Mouse (Mus musculus) spleen, postnatal 10 days (tissue): ENCODE measurements around the gene Fam229b.
A peak's percentile ranks its signal among the peaks of the same experiment; 100 is the strongest.

Source experiments
- DNase-seq, 2 experiments: peaks; one replicate each; pipeline ENCODE4 v3.0.0; 2021 to 2022; ENCODE audit warnings: low spot score in 2 of 2

Gene Fam229b

DNA sequence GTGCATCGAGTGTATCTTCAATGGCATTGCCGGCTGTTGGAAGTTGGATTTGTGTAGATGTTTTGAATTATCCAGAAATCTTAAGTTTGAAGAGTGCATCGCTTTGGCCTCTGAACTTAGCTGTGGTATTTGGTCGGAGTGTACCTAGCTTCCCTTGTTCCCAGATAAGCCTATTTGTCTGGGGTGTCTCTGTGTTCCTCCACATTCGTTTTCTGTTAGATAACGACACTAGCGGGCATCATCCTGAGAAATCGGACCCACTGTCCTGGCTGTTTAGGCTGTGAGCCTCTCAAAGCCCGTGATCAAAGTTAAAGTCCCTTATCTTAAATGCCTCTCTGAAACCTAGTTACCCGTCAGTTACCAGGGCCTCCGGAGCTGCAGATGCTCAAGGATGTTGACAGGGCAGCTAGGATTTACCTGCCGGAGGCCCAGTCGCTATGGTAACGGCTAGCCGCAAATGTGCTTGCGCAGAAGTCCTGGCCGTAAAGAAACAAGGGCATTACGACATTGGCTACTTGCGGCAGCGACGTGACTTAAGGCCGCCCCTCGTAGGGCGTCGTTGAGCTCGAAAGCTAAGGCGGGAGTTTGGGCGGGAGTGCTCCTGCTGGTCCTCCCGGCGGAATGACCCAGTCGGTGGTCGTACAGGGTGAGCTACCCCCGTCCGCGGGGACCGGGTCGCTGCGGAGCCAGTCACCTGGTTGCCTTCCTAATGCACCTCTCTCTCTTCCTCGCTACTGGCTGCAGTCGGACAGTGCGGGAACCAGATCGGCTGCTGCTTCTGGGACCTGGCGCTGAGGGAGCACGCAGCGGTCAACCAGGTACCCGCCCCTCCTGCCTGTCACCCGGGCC, at the start of gene Fam229b, which contains the start of gene Tube1:
Gene Fam229b, minus strand, starts transcription at position 453 of the 849 bp plus-strand sequence.
Gene Tube1, plus strand, starts transcription at position 515 of the 849 bp plus-strand sequence.
- DNase-seq, result peak; percentile 71 to 89

DNA sequence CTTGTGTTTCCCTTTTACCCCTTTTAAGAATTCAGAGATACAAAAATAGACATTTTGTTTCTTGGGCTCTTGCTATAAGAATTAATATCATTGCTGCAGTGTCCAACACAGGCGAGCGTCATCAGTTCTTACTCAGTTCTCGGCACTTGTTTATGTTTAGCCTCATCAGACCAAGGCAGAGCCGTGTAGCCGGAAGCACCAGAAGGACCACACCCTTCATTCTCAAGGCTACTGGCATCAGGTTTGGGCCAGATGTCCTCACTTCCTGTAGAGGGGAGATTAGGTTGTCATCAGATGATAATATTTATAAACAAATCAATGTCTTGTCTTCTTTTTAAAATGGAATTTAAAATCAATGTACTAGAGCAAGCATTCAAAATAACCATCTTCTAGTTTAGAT, 43.3 kb upstream of the Fam229b start:
- no peak for DNase-seq

DNA sequence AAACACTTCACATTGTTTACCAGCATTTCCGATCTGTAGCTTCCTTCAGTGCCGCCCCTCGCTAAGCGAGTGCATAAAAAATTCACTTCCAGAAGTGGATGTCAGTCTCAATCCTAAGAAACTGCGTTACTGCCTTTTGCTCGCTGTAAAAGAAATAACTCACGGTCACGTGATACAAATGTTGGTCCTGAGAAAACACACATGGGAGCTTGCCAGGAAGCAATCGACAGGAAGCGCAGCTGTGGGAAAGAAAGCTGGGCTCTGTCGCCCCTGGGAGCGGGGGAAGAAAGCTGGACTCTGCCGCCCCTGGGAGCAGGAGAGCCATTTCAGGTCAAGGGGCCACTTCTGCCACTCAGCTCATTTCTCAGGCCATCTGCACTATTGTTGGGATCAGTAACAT, 39.4 kb upstream of the Fam229b start:
- no peak for DNase-seq

- DNase-seq, result no peak
Measured at GRCm38 (mm10) chr10:39172540-39172931, 38.8 kb upstream of the Fam229b start.

DNA sequence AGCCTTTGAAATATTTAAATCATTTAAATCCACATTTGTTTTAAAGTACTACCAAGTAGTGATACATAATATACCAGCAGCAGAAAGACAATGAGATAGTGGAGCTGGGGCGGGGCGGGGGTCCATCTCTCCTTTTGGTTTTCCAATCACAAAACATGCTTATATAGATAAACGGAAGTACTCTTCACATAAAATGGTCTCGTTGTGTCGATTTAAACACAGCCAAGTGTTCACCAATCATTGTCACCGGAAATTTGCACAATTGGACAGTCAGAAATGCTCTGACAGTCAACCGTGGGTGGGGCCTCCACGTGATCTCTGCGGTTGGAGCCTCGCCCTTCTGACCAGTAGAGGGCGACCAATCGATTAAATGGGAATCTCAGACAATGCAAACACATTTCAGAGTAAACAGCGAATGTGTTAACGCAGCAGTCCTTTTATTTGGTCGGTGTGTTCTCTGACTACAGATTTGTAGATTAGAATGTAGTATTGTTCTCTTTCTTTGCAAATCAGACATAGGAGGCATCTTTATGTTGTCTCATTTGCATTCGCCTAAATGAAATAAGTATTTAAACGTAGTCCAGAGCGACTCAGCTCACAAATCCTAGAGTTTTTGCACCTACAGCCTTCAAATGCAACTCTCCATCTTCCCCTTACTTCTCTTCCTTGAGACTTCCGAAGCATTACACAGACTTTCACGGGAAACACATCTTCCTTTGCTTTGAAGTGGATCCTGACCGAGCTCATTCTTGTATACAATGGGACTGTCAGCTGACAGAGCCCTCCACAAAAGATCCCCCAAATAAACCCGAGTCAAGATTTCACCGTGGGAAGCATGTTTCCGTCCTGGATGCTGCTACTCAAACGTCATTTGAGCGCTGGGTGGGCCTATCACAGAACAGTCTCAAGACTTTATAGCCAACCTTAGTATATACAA, 38.2 kb upstream of the Fam229b start:
- peak; percentile 68 to 85 for DNase-seq

DNA sequence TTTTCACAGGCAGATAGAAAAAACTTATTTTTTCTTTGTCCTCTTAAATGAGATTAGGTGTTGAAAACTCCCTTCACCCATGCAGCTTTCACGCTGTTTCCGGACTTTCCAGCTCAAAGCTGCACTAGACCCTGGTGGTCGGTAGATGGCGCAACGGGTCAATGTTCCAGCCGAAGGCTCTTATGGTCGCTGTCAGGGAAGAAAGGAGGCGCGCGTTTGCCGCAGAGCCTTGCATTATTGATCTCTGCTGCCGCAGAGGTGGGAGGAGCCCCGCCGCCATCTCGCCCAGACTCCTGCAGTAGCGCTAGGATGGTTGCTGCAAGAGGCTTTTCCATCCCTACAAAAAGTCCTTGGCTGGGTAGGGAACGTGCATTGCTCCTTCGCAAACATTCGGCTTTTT, 37.4 kb upstream of the Fam229b start:
- peak; percentile 80 to 91 for DNase-seq

DNA sequence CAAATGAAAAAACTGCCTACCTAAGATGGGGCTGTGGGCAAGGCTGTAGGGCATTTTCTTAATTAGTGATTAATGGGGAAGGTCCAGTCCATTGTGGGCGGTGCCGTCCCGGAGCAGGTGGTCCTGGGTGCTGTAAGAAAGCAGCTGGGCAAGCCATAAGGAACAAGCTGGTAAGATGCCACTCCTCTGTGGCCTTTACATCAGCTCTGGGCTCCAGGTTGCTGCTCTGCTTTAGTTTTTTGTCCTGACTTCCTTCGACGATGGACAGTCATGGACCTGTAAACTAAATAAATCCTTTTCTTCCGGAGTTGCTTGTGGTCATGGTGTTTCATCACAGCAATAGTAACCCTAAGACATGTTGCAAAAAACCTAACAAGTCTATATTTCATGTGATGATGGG, 37.0 kb upstream of the Fam229b start:
- DNase-seq, result no peak

DNA sequence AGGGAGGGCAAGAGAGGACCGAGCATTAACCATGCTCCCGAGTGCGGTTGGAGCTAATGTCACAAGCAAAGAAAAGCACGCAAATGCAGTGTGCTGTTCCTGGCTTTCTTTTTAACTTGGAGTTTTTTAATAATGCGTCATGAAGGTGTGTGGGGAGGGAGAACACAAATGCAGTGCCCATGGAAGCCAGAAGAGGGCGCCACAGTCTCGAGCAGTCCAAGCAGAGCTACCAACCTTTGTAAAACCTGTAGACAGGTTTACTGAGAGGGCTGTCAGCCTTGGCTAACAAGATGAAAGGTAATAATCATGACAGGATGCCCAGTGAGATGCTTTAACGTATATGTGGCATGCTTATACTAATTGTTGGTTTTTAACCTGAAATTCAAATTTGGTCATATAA, 36.5 kb upstream of the Fam229b start:
- DNase-seq, result peak; percentile 52 to 81

DNA sequence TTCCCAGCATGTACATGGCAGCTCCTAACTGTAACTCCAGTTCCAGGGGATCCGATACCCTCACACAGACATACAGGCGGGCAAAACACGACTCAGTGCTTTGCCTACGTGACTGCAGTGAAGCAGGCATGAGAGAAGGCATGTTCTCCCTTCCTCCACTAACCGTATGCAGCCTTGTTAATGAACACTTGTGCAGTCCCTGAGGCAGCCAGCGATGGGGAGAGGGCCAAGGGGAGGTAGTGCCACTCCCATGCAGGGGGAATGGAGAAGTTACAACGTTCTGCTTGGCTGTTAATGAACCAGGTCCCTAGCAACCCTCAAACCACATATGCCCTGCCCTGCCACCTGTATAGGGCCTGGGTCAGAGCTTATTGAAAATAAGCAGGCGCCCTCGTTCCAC, 35.9 kb upstream of the Fam229b start:
- no peak for DNase-seq

GRCm38 (mm10) chr10:39167611-39168010, 33.9 kb upstream of the Fam229b start:
- DNase-seq, result no peak

GRCm38 (mm10) chr10:39165632-39166115, 32.0 kb upstream of the Fam229b start:
- no peak for DNase-seq

DNA sequence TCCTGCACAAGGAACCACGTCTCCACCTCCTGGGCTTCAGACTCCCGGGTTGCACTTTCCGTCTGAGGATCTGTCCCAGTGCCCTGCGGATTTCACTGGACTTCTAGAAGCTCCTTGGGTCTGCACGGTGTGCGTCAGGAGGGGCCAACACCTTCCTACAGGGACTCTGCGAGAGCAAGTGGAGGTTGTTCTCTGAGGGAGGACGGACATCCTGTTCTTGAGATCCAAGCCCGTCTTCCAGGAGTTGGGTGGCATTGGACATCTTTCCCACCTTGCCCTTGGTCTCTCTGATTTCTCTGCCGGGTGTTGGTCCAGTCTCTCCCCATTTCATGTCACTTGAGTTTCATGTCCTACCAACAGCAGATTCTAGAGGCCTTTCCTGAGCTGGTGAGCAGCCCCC, 30.0 kb upstream of the Fam229b start, which contains the start of gene Ccn6:
Gene Ccn6, minus strand, starts transcription at position 101 of the 400 bp plus-strand sequence.
- no peak for DNase-seq

- no peak for DNase-seq
Measured at GRCm38 (mm10) chr10:39162666-39163484, 29.2 kb upstream of the Fam229b start.

DNA sequence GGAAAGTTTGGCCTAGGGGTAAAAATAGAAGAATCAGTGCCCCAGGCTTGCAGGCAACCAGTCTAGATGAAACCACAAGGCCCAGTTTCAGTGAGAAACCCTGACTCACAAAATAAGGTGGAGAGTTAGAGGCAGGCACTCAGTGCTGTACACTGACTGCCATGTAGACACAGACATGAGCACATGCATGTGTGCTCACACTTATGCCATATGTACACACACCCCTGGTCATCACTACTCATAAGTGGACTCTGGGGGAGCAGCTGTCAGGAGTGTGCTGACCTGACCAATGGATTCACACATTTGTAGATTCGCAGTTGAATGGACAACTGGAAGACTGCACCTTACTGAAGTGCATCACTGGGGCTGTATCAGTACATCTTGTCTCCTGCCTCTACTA, 27.7 kb upstream of the Fam229b start:
- DNase-seq, result no peak

DNA sequence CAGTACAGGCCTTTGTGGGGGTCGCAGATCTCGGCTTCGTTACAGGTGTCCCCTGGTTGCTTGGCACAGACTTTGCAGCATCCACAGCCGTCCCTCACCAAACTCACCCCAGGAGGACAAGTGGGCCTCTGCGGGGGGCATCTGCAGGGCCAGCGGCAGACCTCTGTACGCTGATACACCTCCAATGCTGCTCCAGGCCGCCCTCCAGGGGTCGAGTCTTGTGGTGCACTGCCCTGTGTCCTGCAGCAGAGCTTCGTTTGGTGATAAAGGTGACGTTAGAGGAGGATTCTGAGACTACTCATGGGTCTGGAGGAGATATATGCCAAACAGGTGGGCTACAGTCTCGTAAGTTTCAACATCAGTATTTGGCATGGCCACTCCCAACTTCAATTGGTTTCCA, 24.6 kb upstream of the Fam229b start:
- no peak for DNase-seq

DNA sequence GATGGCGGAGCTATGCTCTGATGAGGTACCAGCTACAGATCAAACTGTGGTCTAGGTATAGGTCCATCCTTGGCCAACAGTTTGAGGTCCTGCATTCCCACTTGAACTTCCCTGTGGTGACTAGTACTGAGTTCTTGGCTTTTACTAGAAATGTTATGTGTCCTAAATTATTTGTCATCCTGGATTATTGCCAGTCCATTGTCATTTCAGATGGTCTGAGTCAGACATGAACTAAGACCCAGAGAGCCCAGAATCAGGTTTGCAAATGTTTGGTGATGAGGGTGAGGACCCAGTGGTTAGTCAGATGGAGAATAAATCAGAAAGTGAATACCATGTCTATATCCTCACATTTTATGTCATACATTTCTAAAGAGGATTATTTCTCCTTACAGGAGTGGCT, 23.6 kb upstream of the Fam229b start:
- DNase-seq, result no peak

DNA sequence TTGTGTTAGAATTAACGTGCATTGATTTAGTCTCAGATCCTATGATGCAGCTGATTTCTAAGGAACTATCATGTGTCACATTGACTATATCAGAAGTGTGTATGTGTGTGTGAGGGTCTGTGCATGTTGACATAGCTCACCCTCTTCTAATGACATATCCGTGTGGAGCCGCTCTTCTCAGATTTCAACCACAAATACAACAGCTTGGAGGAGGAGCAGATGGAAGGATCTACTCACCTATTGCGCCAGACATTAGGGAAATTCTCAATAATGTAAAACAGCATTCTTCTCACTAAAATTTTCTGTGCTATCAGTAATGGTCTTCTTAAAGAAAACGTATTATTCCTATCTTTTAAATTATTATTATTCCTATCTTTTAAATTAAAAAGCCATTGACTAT, 23.0 kb upstream of the Fam229b start:
- DNase-seq, result no peak

GRCm38 (mm10) chr10:39142216-39142615, 8.5 kb upstream of the Fam229b start:
- no peak for DNase-seq

DNA sequence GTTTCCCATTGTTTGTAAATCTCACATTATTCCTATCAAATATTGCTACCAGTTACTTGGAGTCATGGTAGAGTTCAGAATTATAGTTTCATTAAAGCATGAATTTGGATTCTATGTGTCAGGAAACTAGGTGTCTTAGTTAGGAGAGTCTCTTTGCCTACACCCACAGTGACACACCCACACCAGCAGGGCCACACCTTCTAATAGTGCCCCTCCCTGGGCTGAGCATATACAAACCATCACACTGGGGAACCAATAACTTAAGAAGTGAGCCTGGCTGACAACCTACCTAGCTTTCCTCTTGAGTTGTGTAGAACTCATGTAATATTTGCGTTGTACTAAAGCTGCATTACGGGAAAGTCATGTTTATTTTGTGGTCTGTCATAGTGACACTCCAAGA, 7.7 kb upstream of the Fam229b start:
- DNase-seq, result no peak

DNA sequence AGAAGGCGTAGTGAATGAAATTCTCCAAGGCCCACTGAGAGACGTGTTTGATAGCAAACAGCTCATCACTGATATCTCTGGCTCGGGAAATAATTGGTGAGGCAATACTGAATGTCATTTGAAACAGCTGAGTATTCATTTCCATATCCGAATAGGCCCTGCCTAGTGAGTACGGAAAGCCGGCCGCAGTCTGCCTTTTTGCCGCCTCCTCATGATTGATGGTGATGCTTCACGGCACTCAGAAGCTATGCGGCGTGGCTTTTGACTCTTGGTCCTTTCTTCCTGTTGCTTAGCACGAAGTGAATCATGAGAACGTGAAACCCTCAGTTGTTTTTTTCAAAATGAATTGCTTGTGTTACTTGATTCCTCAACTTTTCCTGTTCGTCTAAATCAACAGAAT, 7.1 kb upstream of the Fam229b start:
- DNase-seq, result no peak

GRCm38 (mm10) chr10:39138761-39139160, 5.0 kb upstream of the Fam229b start:
- no peak for DNase-seq
